Mouse (Mus musculus) CH12F3 (cell line): ENCODE measurements around the gene Spata4.
"Not testable (repeated sequence)": the region's sequence is repeated elsewhere in the genome, so short reads cannot be mapped to it uniquely, and the experiment has no call there.

ENCODE experiments used
- in situ Hi-C: fragments of 300-500 bp; cut with MboI; formaldehyde crosslinking; loops from 2 replicates; pipeline ENCODE4 v1.14.3; 2020; ENCODE audit warnings: low sequenced_read_pairs

Spata4 gene

DNA sequence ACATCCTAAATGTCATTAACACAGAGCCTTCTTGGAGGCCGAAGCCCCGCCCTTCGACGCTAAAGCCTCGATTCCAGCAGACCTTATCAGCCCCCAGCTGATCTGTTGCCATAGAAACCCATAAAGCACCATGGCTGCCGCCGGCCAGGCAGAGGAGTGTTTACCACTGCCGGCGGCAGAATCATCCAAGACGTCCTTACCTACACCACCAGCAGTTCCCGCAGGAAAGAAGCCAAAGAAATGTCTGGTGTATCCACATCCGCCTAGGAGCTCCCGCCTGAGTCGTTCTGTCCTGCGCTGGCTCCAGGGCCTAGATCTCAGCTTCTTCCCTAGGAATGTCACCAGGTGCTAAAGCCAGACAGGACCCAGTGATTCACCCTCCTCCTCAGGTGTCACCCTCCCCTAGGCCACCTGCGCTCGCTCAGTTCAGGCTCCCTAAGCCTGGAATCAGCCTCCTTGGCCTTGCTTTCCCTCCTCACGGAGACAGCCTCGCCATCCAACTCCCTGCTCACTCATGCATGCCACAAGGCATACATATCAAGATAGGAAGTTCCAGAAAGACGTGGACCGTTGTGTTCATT lies at the start of gene Spata4:
TSS of gene Spata4 (plus strand) at position 111 of the 581 bp plus-strand sequence.
- in situ Hi-C loops: no loop called here

DNA sequence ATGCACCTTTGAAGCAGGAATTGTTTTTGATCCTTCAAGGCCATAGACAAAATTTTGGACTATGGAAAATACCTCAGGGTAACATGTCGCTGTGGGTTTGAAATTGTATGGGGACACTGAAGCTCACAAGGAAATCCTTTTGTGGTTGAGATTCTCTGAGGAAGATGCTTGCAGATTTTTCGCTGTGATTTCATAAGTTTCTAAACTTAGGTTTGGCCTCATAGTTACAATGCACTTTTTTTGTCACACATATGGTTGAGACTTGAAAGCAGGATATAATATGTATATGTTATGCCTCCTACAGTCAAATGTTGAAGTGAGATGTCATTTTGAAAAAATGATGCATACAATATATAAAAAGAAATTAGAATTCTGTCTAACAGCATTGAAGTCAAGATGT lies 45.7 kb upstream of the Spata4 start:
- in situ Hi-C loops: no loop called here

DNA sequence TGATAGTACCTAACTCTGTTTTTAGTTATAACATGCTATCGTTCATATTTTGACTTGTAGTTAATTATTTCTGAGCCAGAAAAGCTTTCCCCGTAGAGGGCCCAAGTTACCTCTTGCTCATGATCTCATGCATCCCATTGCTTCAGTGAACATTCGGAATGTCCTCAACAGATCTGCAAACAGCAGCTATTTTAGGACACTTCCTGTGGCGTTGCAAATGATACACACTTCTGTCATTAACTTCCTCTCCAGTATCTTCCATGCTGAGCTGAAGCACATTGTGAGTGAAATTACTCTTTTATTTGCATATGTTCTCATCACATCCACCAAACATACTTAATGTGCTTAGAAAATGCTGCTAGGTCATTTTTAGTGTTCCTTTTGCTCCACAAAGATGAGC lies 38.4 kb upstream of the Spata4 start:
- in situ Hi-C loops: no loop called here

DNA sequence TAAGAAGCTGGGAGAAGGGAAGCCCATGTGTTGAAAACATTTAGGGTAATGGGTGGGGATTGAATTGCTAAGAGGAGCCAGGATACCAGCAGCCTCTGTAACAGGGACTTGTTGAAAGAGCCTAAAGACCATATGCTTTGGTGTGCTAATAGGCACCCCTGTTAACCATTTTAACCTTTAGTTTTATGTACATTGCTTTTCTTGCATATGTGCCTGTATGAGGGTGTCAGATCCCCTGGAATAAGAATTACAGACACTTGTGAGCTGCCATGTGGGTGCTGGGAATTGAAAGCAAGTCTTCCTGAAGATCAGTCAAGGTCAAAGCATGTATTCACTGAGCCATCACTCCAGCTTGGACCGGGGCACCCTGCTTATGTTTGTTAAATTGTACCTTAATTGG lies 35.4 kb upstream of the Spata4 start:
- in situ Hi-C loops: no loop called here

DNA sequence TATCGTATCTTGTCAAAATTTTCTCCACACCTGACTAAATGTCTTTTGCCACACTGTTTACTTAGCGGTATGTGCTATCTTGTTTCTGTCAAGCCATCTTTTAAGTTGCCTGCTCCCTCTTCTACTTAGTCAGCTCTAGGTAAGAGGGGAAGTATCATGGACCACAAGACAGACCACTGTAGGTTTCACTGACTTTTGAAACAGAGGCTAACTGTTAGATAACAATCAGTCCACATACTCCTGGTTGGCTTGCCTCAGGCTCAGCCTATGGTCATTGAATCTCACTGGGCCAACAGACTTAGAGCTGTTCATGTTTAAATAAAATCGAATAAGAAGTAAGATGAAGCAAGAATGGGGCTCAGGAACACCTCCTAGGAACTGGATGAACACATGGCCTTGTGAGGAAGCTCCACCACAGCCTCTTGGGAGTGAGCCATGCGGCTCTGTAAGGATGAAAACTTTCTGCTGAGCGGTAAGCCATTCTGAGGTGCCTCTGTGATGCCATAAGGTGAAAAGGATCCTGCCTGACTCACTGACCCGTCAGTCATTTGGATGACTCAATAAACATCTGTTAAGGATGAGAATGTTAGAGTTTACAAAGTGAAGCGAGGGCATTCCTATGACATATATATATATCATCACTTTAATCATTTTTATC lies 34.8 kb upstream of the Spata4 start:
- in situ Hi-C loops: no loop called here

DNA sequence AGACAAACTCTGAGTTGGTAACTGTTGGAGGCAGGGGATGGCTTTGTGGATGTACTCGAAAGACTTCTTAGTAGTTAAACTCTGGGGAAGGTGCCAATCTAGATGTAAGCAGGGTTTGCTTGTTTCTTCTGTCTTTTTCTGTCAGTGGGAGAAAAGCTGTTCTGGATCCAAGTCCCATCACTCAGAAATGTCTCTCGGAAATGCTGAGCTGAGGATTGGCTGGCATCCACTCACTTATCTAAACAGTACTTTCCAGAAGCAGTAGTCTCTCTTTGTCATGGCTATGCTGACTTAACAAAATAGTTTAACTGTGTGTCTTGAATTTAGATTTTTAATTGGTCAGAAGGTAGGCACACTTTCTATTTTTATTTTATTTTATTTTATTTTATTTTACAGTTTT lies 33.4 kb upstream of the Spata4 start:
- in situ Hi-C loops: no loop called here

DNA sequence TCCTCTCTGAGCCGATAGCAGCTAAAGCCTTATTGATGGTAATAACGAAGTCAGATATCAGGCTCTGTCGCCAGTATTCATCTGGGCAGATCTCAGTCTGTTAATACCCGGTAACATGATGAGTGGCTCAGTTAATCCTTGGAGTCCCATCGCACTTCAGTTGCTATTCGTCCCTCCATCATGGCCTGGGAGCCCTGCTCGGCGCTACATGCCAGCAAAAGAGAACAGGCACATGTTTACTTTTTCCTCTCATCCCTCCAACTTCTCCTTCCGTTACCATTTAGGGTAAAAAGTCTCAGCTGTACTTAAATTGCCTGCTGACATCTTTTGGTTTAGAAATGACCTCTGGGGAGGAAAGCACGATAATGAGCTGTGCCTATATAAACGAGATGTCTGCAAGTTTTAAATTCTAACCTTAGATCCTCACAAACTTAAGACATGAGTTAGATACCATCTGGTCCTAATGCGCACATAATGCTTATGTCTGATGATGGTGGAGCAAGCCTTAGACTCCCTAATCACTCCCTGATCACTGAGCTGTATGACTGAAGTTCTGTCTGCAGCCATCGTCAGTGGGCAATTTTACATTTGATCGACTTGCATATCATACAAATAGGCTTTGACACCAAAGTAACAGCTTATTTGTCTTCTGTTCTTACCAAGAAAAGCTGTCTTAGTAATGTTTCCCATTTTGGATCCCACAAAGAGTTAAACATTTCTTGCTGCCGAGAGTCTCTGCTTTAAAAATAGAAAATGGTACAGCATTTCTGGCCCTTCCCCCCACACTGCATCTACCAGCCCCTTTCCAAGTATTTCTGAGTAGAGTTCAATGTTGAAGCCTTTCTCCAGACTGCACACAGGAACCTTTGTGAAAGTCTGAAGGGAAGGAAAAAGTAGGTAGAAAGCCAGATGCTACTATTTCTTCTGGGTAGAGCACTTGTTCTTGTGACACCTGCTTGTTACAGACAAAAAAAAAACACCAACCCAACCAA lies 29.7 kb upstream of the Spata4 start:
- in situ Hi-C loops: no loop called here

DNA sequence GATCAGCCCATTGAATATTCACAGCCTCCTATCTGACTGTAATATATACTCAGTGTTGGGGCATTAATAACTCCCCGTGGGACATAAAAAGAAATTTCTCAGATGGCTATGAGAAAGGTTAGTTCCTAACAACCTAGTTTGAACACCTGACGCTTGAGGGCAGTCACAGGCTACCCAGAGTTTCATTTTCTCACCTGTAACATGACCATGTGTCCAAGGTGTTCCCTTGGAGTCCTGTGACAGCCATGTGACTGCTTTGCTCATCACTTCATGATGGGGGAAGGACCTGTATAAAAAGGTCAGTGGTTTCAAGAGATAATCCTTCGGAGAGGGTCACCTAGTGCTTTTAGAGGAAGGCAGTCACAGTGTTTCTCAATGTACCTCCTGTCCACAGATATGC lies 19.1 kb upstream of the Spata4 start:
- in situ Hi-C loops: no loop called here

DNA sequence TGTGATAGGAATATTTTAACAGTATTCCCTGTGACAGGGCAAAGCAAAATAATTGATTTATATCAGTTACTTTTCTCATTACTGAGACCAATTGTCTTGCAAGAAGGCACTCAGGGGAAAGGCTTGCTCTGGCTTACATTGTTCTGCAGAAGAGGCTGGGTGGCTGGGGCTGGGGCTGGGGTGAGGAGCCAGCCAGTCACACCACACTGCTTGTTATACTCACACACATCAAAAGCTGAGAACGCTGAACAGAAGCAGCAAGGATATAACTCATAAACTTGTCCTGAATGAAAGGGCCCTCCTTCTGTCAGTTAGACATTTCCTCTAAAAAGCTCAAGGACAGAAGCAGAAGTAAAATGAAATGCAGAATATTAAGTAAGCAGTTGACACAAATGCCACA lies 17.7 kb upstream of the Spata4 start:
- in situ Hi-C loops: no loop called here

DNA sequence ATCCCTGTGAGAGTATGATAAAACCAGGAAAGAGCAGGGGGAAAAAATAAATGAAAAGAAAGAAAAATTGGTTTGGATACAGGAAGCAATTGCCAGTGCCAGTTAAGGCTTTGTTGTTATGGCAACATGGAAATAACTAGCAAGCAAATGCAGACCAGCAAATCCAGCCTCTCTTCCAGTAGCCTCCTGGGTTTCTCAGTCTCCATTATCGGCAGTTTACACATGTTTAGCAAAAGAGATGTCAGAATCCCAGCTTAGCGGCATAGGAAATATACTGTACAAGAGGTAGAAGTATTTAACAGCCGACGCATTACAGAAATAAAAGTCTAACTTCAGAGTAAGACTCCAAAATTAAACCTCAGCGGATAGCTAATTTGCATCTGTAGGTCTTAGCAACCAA lies 5.9 kb upstream of the Spata4 start:
- in situ Hi-C loops: no loop called here

DNA sequence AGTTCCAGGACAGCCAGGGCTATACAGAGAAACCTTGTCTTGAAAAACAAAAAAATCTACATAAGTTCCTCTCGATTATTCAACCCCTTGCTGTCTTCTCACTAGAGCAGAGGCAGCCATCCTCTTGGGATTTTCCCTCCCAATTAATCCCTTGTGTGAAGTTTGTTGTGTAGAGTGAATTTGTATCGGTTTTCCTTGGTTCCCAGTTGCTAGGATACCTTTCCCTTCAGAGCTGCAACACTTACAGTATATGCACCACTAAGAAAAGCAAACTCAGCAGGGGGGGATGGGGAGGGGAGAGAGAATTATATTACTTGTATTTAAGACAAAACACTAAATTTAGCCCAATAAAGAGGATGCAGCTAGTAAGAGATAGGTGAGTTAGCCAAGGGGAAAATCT lies 4.5 kb upstream of the Spata4 start:
- in situ Hi-C loops: no loop called here

DNA sequence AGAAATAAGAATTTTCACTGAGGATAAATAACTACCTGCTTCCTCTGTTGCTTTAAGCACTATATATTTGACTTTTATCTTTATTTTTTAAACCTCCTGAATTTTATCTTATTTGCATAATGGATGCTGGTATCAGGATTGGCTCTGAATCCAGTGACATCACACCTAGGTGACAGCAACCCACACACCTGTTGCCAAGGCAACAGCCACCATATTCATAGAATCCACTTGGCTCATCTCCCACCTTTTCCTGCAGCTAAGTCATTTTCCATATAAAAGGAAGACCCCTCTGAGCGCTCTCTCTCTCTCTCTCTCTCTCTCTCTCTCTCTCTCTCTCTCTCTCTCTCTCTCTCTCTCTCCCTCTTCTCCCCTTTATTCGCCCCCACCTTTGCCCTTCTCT lies 3.6 kb upstream of the Spata4 start:
- in situ Hi-C loops: no loop called here

DNA sequence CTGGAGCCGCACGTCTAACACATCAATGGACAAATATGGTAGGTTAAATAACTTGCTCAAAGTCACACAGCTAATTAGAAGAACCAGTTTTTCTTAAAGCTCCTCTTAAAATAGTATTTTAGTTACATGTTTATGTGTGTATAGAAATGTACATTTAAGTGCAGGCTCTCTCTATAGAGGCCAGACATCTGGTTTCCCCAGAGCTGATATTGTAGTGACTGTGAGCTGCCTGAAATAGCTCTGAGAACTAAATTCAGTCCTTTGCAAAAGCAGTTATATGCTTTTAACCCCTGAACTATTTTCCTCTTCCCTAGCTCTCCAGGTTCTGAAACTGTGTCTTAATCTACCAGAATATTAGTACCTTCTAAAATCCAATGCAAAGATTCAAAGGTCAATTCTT lies 3.2 kb upstream of the Spata4 start:
- in situ Hi-C loops: no loop called here

DNA sequence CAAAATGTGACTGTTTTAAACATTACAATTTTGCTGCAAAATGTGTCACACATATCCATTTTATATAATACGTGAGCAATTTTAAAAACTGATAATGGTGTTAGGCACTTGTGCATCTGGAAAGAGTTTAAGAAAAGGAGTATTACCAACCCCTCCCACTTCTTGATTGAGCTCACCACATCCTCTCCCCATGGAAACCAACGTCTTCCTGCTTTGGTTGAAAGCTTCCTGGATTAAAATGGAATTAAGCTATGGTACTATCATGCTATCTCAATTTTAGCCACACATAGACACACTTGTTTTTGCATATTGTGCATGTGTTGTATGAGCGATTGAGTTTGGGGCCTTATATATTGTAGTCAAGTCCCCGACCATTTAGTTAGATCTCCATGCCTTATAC lies 2.9 kb downstream of the Spata4 start:
- in situ Hi-C loops: no loop called here

DNA sequence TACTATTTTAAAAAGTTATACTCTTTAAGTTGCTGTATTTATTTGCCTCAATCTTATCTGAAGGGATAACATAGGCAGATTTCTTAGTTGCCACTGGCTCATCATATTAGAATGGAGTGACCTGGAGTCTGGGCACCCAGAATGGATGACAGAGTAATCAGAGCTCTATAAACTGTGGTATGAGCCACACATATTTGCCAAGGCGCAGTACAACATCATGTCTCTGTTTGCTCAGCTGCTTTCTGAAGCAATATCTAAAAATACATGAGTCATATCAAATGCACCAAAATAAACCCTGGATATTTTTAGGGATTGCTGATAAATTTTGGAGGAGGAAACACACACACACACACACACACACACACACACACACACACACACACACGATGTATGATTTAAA lies 8.8 kb downstream of the Spata4 start:
- in situ Hi-C loops: no loop called here

DNA sequence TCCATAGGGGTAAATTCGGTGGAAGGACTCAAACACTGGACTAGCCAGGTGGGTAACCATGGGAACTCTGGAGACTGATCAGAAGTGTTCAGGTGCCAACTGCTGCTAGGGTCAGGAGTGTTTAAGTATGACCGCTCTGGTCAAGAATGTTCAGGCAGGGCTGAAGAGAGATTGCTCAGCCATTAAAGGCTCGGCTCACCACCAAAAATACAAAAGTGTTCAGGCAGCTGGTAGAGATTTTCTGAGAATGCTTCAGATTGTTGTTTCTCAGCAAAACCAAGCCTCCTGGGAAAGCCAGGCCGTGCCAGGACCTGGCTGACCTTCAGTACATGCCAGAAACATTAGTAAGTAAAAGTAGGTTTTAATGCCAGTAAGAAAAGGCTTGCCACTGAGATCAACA lies 9.7 kb downstream of the Spata4 start:
- in situ Hi-C loops: no loop called here

DNA sequence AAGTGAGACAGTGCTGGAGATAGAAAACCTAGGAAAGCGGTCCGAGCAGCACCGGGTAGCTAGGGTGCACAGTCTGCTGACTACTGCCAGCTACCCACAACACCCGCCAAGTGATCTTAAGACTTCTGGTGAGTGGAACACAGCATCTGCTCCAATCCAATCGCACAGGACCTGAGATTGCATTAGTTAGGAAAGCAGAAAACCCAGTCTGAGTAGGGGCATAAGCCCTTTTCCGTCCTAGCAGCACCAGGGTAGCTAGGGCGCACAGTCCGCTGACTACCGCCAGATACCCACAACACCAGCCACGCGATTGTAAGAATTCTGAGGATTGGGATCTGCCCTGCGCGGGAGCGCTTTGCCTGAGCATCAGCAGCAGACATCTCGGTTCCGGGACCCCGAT lies 16.1 kb downstream of the Spata4 start:
- in situ Hi-C loops: not testable (repeated sequence)

DNA sequence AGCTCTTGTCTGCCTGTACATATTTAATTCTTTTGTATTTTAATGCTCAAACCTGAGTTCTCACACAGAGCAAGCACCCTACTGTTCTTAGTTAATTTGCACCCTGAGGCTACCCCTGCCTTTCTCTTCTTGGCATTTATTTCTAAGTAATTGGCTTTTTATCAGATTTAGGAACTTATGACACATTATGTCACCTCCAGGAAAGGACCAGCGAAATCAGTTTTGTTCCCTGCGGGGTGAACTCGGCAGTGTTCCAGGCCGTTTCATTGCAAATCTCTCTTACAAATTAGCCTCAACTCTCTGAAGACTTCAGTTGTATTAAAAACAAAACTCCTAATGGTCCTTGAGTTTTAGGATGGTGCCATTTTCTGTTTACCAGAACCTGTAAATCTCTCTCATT lies 38.1 kb downstream of the Spata4 start:
- in situ Hi-C loops: no loop called here
